Mouse (Mus musculus): Measurements from ENCODE around the gene Rbfox2. TPM values are rescaled to one million over a fixed set of nuclear protein-coding genes. Genes with fewer than 3 reads are reported as not detected.

Rbfox2 gene
- total and polyA plus RNA-seq, 3 experiments: 2.1 to 6.5 (median 2.3) TPM

DNA sequence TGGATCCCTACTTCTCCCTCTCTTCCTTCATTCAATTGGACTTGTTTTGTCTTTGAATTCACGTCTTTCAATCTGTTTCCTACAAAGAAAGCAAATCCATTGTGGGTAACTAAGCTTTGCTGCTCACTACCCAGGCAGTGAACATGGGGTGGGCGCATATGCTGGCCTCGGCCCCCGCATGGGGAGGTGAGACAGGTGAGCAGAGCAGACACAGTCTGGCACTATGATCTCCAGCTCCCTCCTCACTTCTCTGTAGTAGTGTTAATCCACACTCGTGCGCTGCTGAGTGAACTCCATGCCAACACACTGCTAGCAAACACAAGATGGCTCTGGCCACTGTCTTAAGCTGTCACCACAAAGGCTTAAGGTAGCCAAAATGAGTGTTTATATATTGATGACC, 209.4 kb downstream of the Rbfox2 start:
- Histone ChIP-seq H3K9me3 (replicated peaks) (no peaks in the 10 kb centered on the region), H3K36me3 (replicated peaks) (no peaks in the 10 kb centered on the region)
- TF ChIP-seq GATA2 (IDR thresholded peaks at IDR 0.05; ENCODE audit: borderline replicate concordance, low read depth, low read length): no peak

GRCm38 (mm10) chr15:77095216-77095615, 211.6 kb downstream of the Rbfox2 start:
- no peaks in the 10 kb centered on the region for H3K4me1 ChIP-seq (ENCODE audit: insufficient read depth, low read depth, low read length)
- ATAC-seq (ENCODE audit: extremely low read depth, insufficient number of reproducible peaks, low FRiP score, poor library complexity, severe bottlenecking): no peak
- DNase-seq (ENCODE audit: low spot score): no peak
- no peaks in the 10 kb centered on the region; the same call in 1 of the 2 replicates for H3K27me3 ChIP-seq (ENCODE audit: insufficient read depth, low read length)
- H3K36me3 ChIP-seq (replicated peaks): no peaks in the 10 kb centered on the region
- no peaks in the 10 kb centered on the region for H3K9me3 ChIP-seq (replicated peaks)
- no peak overlapping the region for H3K4me3 ChIP-seq (ENCODE audit: low read depth, low read length)
- TF ChIP-seq GATA2 (IDR thresholded peaks at IDR 0.05; ENCODE audit: borderline replicate concordance, low read depth, low read length) (no peak), GATA1 (IDR thresholded peaks at IDR 0.05; ENCODE audit: borderline replicate concordance, low read length) (no peak), TAL1 (conservative IDR thresholded peaks at IDR 0.05; ENCODE audit: low read depth, low read length) (no peak), CTCF (IDR thresholded peaks at IDR 0.05; ENCODE audit: low read depth, low read length) (no peak), POLR2AphosphoS5 (IDR thresholded peaks at IDR 0.05; ENCODE audit: insufficient replicate concordance, low read depth, low read length) (no peak)

More for the DNA sequence above, 209.4 kb downstream of the Rbfox2 start:
- ATAC-seq (ENCODE audit: extremely low read depth, insufficient number of reproducible peaks, low FRiP score, poor library complexity, severe bottlenecking) (no peak), DNase-seq (ENCODE audit: low spot score) (no peak)
- no peaks in the 10 kb centered on the region for H3K4me1 ChIP-seq (ENCODE audit: insufficient read depth, low read depth, low read length)
- H3K4me3 ChIP-seq (ENCODE audit: low read depth, low read length): no peak overlapping the region
- no peaks in the 10 kb centered on the region; the same call in 1 of the 2 replicates for H3K27me3 ChIP-seq (ENCODE audit: insufficient read depth, low read length)

- Histone ChIP-seq H3K4me3 (ENCODE audit: low read depth, low read length) (no peak overlapping the region), H3K4me1 (ENCODE audit: insufficient read depth, low read depth, low read length) (no peaks in the 10 kb centered on the region), H3K27me3 (ENCODE audit: insufficient read depth, low read length) (no peaks in the 10 kb centered on the region; the same call in 1 of the 2 replicates), H3K9me3 (replicated peaks) (no peaks in the 10 kb centered on the region), H3K36me3 (replicated peaks) (no peaks in the 10 kb centered on the region)
- no peak for ATAC-seq (ENCODE audit: extremely low read depth, insufficient number of reproducible peaks, low FRiP score, poor library complexity, severe bottlenecking)
- no peak for DNase-seq (ENCODE audit: low spot score)
- TF ChIP-seq POLR2AphosphoS5 (IDR thresholded peaks at IDR 0.05; ENCODE audit: insufficient replicate concordance, low read depth, low read length) (no peak), GATA1 (IDR thresholded peaks at IDR 0.05; ENCODE audit: borderline replicate concordance, low read length) (no peak), GATA2 (IDR thresholded peaks at IDR 0.05; ENCODE audit: borderline replicate concordance, low read depth, low read length) (no peak), TAL1 (conservative IDR thresholded peaks at IDR 0.05; ENCODE audit: low read depth, low read length) (no peak), CTCF (IDR thresholded peaks at IDR 0.05; ENCODE audit: low read depth, low read length) (no peak)
Measured at GRCm38 (mm10) chr15:77094431-77094830, 212.4 kb downstream of the Rbfox2 start.

- Histone ChIP-seq H3K9me3 (replicated peaks) (no peaks in the 10 kb centered on the region), H3K36me3 (replicated peaks) (no peaks in the 10 kb centered on the region), H3K4me3 (ENCODE audit: low read depth, low read length) (no peak overlapping the region), H3K27me3 (ENCODE audit: insufficient read depth, low read length) (no peaks in the 10 kb centered on the region), H3K4me1 (ENCODE audit: insufficient read depth, low read depth, low read length) (no peaks in the 10 kb centered on the region)
- no peak for DNase-seq (ENCODE audit: low spot score)
- no peak for ATAC-seq (ENCODE audit: extremely low read depth, insufficient number of reproducible peaks, low FRiP score, poor library complexity, severe bottlenecking)
- no peak for TF ChIP-seq GATA2 (IDR thresholded peaks at IDR 0.05; ENCODE audit: borderline replicate concordance, low read depth, low read length)
- no peak for TF ChIP-seq TAL1 (conservative IDR thresholded peaks at IDR 0.05; ENCODE audit: low read depth, low read length)
- no peak for TF ChIP-seq CTCF (IDR thresholded peaks at IDR 0.05; ENCODE audit: low read depth, low read length)
- no peak for TF ChIP-seq POLR2AphosphoS5 (IDR thresholded peaks at IDR 0.05; ENCODE audit: insufficient replicate concordance, low read depth, low read length)
- TF ChIP-seq GATA1 (IDR thresholded peaks at IDR 0.05; ENCODE audit: borderline replicate concordance, low read length): no peak
Measured at GRCm38 (mm10) chr15:77091394-77091793, 215.4 kb downstream of the Rbfox2 start.

DNA sequence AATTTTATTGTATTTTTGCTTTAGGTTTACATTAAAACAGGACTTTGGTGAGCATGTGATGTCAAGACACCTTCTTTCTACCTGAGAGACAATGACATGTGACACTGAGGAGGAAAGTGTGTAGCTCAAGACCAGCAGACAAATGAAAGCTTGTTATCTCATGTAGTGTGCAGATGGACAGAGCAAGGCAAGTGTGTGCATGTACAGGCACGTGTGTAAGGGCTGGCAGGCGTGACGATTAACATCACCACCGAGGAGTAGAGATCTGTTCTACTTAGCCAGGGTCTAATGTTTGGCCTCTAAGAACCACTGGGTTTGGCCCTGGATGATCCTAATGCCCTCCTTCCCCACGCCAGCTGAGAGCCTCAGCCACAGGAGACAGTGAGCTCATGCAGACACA, 216.3 kb downstream of the Rbfox2 start:
- H3K36me3 ChIP-seq (replicated peaks): no peaks in the 10 kb centered on the region
- DNase-seq (ENCODE audit: low spot score): no peak
- H3K27me3 ChIP-seq (ENCODE audit: insufficient read depth, low read length): no peaks in the 10 kb centered on the region
- H3K4me3 ChIP-seq (ENCODE audit: low read depth, low read length): no peak overlapping the region
- ATAC-seq (ENCODE audit: extremely low read depth, insufficient number of reproducible peaks, low FRiP score, poor library complexity, severe bottlenecking): no peak
- H3K9me3 ChIP-seq (replicated peaks): no peaks in the 10 kb centered on the region
- no peaks in the 10 kb centered on the region for H3K4me1 ChIP-seq (ENCODE audit: insufficient read depth, low read depth, low read length)
- TF ChIP-seq TAL1 (conservative IDR thresholded peaks at IDR 0.05; ENCODE audit: low read depth, low read length): no peak
- TF ChIP-seq POLR2AphosphoS5 (IDR thresholded peaks at IDR 0.05; ENCODE audit: insufficient replicate concordance, low read depth, low read length): no peak
- TF ChIP-seq GATA2 (IDR thresholded peaks at IDR 0.05; ENCODE audit: borderline replicate concordance, low read depth, low read length): no peak
- TF ChIP-seq GATA1 (IDR thresholded peaks at IDR 0.05; ENCODE audit: borderline replicate concordance, low read length): no peak
- no peak for TF ChIP-seq CTCF (IDR thresholded peaks at IDR 0.05; ENCODE audit: low read depth, low read length)

GRCm38 (mm10) chr15:77089249-77089648, 217.6 kb downstream of the Rbfox2 start:
- TF ChIP-seq GATA1 (IDR thresholded peaks at IDR 0.05; ENCODE audit: borderline replicate concordance, low read length) (no peak), TAL1 (conservative IDR thresholded peaks at IDR 0.05; ENCODE audit: low read depth, low read length) (no peak), GATA2 (IDR thresholded peaks at IDR 0.05; ENCODE audit: borderline replicate concordance, low read depth, low read length) (no peak), POLR2AphosphoS5 (IDR thresholded peaks at IDR 0.05; ENCODE audit: insufficient replicate concordance, low read depth, low read length) (no peak), CTCF (IDR thresholded peaks at IDR 0.05; ENCODE audit: low read depth, low read length) (no peak)
- ATAC-seq (ENCODE audit: extremely low read depth, insufficient number of reproducible peaks, low FRiP score, poor library complexity, severe bottlenecking): no peak
- DNase-seq (ENCODE audit: low spot score): no peak
- H3K27me3 ChIP-seq (ENCODE audit: insufficient read depth, low read length): no peaks in the 10 kb centered on the region
- H3K4me3 ChIP-seq (ENCODE audit: low read depth, low read length): no peak overlapping the region
- no peaks in the 10 kb centered on the region for H3K9me3 ChIP-seq (replicated peaks)
- H3K36me3 ChIP-seq (replicated peaks): no peaks in the 10 kb centered on the region
- no peaks in the 10 kb centered on the region for H3K4me1 ChIP-seq (ENCODE audit: insufficient read depth, low read depth, low read length)

DNA sequence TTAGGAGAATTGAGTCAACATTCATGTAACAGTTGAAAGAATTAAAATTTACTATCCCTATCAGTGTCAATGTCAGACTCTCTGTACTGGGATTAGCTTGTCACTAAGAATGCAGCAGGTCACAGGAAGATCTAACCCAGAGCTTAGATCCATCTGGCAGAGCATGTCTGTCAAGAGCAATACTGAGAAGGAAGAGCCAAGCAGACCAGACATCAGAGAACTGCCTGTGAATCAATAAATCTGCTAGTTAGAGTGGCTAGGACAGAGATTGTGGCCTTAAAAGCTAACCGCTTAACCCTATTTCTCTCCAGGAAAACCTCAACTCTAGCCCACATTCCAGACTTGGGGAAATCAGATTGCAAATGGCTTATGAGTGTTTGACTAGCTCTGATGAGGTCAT, 220.3 kb downstream of the Rbfox2 start:
- H3K9me3 ChIP-seq (replicated peaks): no peaks in the 10 kb centered on the region
- no peak for ATAC-seq (ENCODE audit: extremely low read depth, insufficient number of reproducible peaks, low FRiP score, poor library complexity, severe bottlenecking)
- no peaks in the 10 kb centered on the region for H3K27me3 ChIP-seq (ENCODE audit: insufficient read depth, low read length)
- no peak overlapping the region for H3K4me3 ChIP-seq (ENCODE audit: low read depth, low read length)
- TF ChIP-seq GATA2 (IDR thresholded peaks at IDR 0.05; ENCODE audit: borderline replicate concordance, low read depth, low read length) (no peak), POLR2AphosphoS5 (IDR thresholded peaks at IDR 0.05; ENCODE audit: insufficient replicate concordance, low read depth, low read length) (no peak), TAL1 (conservative IDR thresholded peaks at IDR 0.05; ENCODE audit: low read depth, low read length) (no peak), GATA1 (IDR thresholded peaks at IDR 0.05; ENCODE audit: borderline replicate concordance, low read length) (no peak), CTCF (IDR thresholded peaks at IDR 0.05; ENCODE audit: low read depth, low read length) (no peak)
- DNase-seq (ENCODE audit: low spot score): no peak
- H3K36me3 ChIP-seq (replicated peaks): no peaks in the 10 kb centered on the region
- no peaks in the 10 kb centered on the region for H3K4me1 ChIP-seq (ENCODE audit: insufficient read depth, low read depth, low read length)

Data from G1E (cell line).